18 mouse cellular contexts compared by ENCODE assay signal in the genomic region with DNA sequence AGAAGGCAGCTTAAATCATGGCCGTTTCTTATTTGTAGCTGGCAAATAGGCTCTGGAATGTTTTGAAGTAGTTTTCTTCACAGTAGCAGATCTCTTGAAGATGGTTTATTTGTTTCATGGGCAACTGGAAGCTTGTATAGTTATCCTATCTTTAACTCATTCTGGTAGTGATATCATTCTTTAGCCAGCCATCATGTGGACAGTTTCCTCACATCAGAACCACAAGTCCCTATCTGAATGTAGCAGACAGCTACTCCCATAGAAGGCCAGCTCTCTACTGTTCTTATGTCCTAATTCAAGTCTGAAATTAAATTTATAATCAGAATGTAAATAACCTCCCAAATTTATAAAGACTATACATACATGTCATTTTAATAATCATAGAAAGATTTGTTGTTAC.
"Had no signal": no experiment of that assay in that cellular context is flagged by ENCODE, and none has a peak within 500 bp of the region (broad histone marks: within the 10 kb centered on the region; RNA-seq: fewer than 3 reads in every experiment).

No protein-coding gene starts in this region.

- DNase-seq: lung, adult 18-20 months; lung, embryonic 14.5 days; lung, postnatal 10 days; lung, postnatal 4 days; midbrain, embryonic 14.5 days; right cerebral cortex, adult 18-20 months; right cerebral cortex, postnatal 25 days; right cerebral cortex, postnatal 4 days; spleen, adult 18-20 months; thymus, adult 18-20 months; thymus, postnatal 14 days; thymus, postnatal 36 days had no signal

- ATAC-seq: midbrain, embryonic 16.5 days had no signal

- H3K4me2 ChIP-seq: lung, embryonic 14.5 days; midbrain, embryonic 12.5 days; neural tube, embryonic 13.5 days; neural tube, embryonic 15.5 days had no signal

- H3K27me3 ChIP-seq: midbrain, embryonic 12.5 days; neural tube, embryonic 13.5 days; neural tube, embryonic 15.5 days had no signal

- H3K4me1 ChIP-seq: midbrain, embryonic 10.5 days; midbrain, embryonic 12.5 days; neural tube, embryonic 13.5 days; neural tube, embryonic 15.5 days had no signal

- H3K4me3 ChIP-seq: midbrain, embryonic 10.5 days; midbrain, embryonic 12.5 days; myocyte; neural tube, embryonic 13.5 days; neural tube, embryonic 15.5 days had no signal

- H3K9ac ChIP-seq: lung, embryonic 14.5 days; midbrain, embryonic 12.5 days; neural tube, embryonic 13.5 days; neural tube, embryonic 15.5 days had no signal

- H3K9me3 ChIP-seq: midbrain, embryonic 10.5 days; midbrain, embryonic 12.5 days; neural tube, embryonic 13.5 days; neural tube, embryonic 15.5 days had no signal

- H3K27ac ChIP-seq: midbrain, embryonic 10.5 days; midbrain, embryonic 12.5 days; neural tube, embryonic 13.5 days; neural tube, embryonic 15.5 days had no signal

- H3K36me3 ChIP-seq: midbrain, embryonic 10.5 days; midbrain, embryonic 12.5 days; neural tube, embryonic 13.5 days; neural tube, embryonic 15.5 days had no signal
